ENCODE assay signal across 13 mouse cellular contexts in genomic region chr1:105982496-105983364, GRCm38 (mm10). TPM values are rescaled to one million over a fixed set of nuclear protein-coding genes. Genes with fewer than 3 reads are reported as not detected.
DNase-seq lines count a peak whose midpoint lies in the region; ATAC-seq and TF ChIP-seq lines count a peak whose summit lies in the region.
"Had no signal": no experiment of that assay in that cellular context is flagged by ENCODE, and none has a peak within 500 bp of the region (broad histone marks: within the 10 kb centered on the region; RNA-seq: fewer than 3 reads in every experiment).

No protein-coding gene starts in this region.

- intact Hi-C loops in gastrocnemius, adult 2 months (cut with DNase I): no loop called here
- intact Hi-C loops in gastrocnemius, postnatal 36 days (cut with DNase I): no loop called here

- DNase-seq in gastrocnemius, adult 2 months: peak; percentile 45
- DNase-seq in gastrocnemius, postnatal 36 days: no peak
- DNase-seq in lung, adult 18-20 months: peak; percentile 28 to 53
- DNase-seq in lung, postnatal 4 days: no peak
- DNase-seq in natural killer cell, adult 2 months (ENCODE audit: low spot score in 2 of 2): no peak
- DNase-seq: layer of hippocampus, adult 9-11 months; thymus, adult 18-20 months had no signal

- no peak overlapping the region for H3K4me3 ChIP-seq in gastrocnemius, adult 2 months
- H3K4me3 ChIP-seq: erythroblast, embryonic 14.5 days; hindbrain, embryonic 15.5 days; limb, embryonic 12.5 days had no signal

- H3K27ac ChIP-seq in gastrocnemius, adult 2 months: peak overlapping the region; percentile 25; the same call in 1 of the 2 replicates
- H3K27ac ChIP-seq: hindbrain, embryonic 15.5 days; limb, embryonic 12.5 days had no signal

- no peak for TF ChIP-seq CTCF in gastrocnemius, adult 2 months (IDR thresholded peaks at IDR 0.05)

- ATAC-seq in granulocyte monocyte progenitor cell, adult 5-6 weeks (replicated peaks; ENCODE audit: poor library complexity, severe bottlenecking): peak; percentile 29
- peak; percentile 37 for ATAC-seq in megakaryocyte progenitor cell, adult 5-6 weeks (replicated peaks; ENCODE audit: poor library complexity)
- no peak for ATAC-seq in megakaryocyte, adult 5-6 weeks (ENCODE audit: poor library complexity, severe bottlenecking)

RNA-seq across cellular contexts. Expression of gene Zcchc2, which starts 7.5 kb away (rescaled TPM):
- 10 to 100 TPM in 1 of 2 experiments, 1 to 10 TPM in 1; 6.1 to 11.4 TPM for total RNA-seq in gastrocnemius, adult 2 months (2021)
- total RNA-seq in gastrocnemius, postnatal 36 days (2021): 1 to 10 TPM; 8.6 to 9.6 TPM
- total RNA-seq in granulocyte monocyte progenitor cell, adult 5-6 weeks (2014; fragmentation: Nextera tagmentation): 14.8 and 18.7 TPM in 2 replicates
- 13.7 and 15.9 TPM in 2 replicates for total RNA-seq in granulocyte monocyte progenitor cell, adult 5-6 weeks (2017)
- 22.2 and 25.0 TPM in 2 replicates for total RNA-seq in megakaryocyte progenitor cell, adult 5-6 weeks (2015)
- 15.1 and 16.7 TPM in 2 replicates for total RNA-seq in megakaryocyte progenitor cell, adult 5-6 weeks (2017)
- 24.7 and 25.8 TPM in 2 replicates for total RNA-seq in megakaryocyte, adult 5-6 weeks (2015)
- total RNA-seq in megakaryocyte, adult 5-6 weeks (2017): 19.1 TPM in 2 replicates

Comparison
In these comparisons a context has a peak if more than half of its experiments do, and no peak if none do; other contexts are left out.
1. DNase-seq: peak in gastrocnemius, adult 2 months (single experiment) and lung, adult 18-20 months (2 of 2); none in gastrocnemius, postnatal 36 days (0 of 2), lung, postnatal 4 days (0 of 2) and natural killer cell, adult 2 months (0 of 2).